Mouse (Mus musculus) midbrain, embryonic 11.5 days (tissue): Measurements from ENCODE around the gene Ctxn1. TPM values are rescaled to one million over a fixed set of nuclear protein-coding genes. Genes with fewer than 3 reads are reported as not detected.
"Not testable (repeated sequence)": the region's sequence is repeated elsewhere in the genome, so short reads cannot be mapped to it uniquely, and the experiment has no call there.

Experiments
- ATAC-seq: fragments of 200-750 bp; cut with Nextera tagmentation; 2 replicates; pipeline ENCODE4 v1.8.0; 2017; ENCODE audit warnings: moderate TSS enrichment, moderate library complexity; ENCODE audit not compliant: low FRiP score
- DNase-seq: peaks from one replicate; pipeline ENCODE4 v3.0.0; 2015; ENCODE audit warnings: low spot score; ENCODE audit errors: missing footprints
- H3K27ac ChIP-seq: fragments of 300-500 bp; sonication (generic); 2 replicates; pipeline ENCODE4 v1.5.1; 2014; ENCODE audit warnings: low read depth, low read length
- H3K27me3 ChIP-seq: fragments of 300-500 bp; sonication (generic); 2 replicates; pipeline ENCODE4 v1.6.1; 2014; ENCODE audit warnings: mild to moderate bottlenecking, low read length, moderate library complexity, mixed read lengths; ENCODE audit not compliant: control insufficient read depth, insufficient read depth
- H3K36me3 ChIP-seq: fragments of 300-500 bp; sonication (generic); 2 replicates; pipeline ENCODE4 v1.6.1; 2014; ENCODE audit warnings: mild to moderate bottlenecking, low read length, moderate library complexity, mixed read lengths; ENCODE audit not compliant: control insufficient read depth, insufficient read depth
- H3K4me1 ChIP-seq: fragments of 300-500 bp; sonication (generic); 2 replicates; pipeline ENCODE4 v1.6.1; 2014; ENCODE audit warnings: low read length; ENCODE audit not compliant: control insufficient read depth, insufficient read depth
- H3K4me2 ChIP-seq: fragments of 300-500 bp; sonication (generic); 2 replicates; pipeline ENCODE4 v1.6.1; 2014; ENCODE audit warnings: mild to moderate bottlenecking, moderate library complexity
- H3K4me3 ChIP-seq: fragments of 300-500 bp; sonication (generic); 2 replicates; pipeline ENCODE4 v1.5.1; 2014; ENCODE audit warnings: low read depth, low read length
- H3K9ac ChIP-seq: fragments of 300-500 bp; sonication (generic); 2 replicates; pipeline ENCODE4 v1.6.1; 2014; ENCODE audit warnings: low read length
- H3K9me3 ChIP-seq: fragments of 300-500 bp; sonication (generic); 2 replicates; pipeline ENCODE4 v1.6.1; 2016; ENCODE audit warnings: low read length; ENCODE audit not compliant: control insufficient read depth
- WGBS: fragments of 180-500 bp; shearing (Covaris S2); extraction: QIAGEN DNeasy Blood & Tissue Kit; methylation state at CpG from one replicate; pipeline ENCODE4 v1.1.7; 2014; 5-methylcytosine and 5-hydroxymethylcytosine counted together
- polyA plus RNA-seq: library from polyadenylated mRNA; unstranded; fragments of >200 nt; fragmentation: Nextera tagmentation; extraction: Ambion mirVana; gene quantifications from 2 replicates; pipeline ENCODE4 v1.2.1, GENCODE M21; 2014

The Ctxn1 gene
- polyA plus RNA-seq, 1 experiment from 2014 or later, result 110 TPM

GRCm38 (mm10) chr8:4265160-4265914 lies 6.3 kb upstream of the Ctxn1 start:
- no peak overlapping the region for H3K9ac ChIP-seq
- DNase-seq (peak; percentile 8), ATAC-seq (no peak)
- H3K4me2 ChIP-seq, result no peak overlapping the region
- H3K4me3 ChIP-seq, result no peak overlapping the region
- WGBS, result 93% methylated on average over 15 of the region's 15 CpGs
- no peak overlapping the region for H3K27ac ChIP-seq
- peaks cover 21% of the 10 kb centered on the region for H3K36me3 ChIP-seq
- H3K9me3 ChIP-seq, result no peaks in the 10 kb centered on the region
- H3K27me3 ChIP-seq, result no peaks in the 10 kb centered on the region
- H3K4me1 ChIP-seq, result no peaks in the 10 kb centered on the region

GRCm38 (mm10) chr8:4263105-4263791 lies 4.2 kb upstream of the Ctxn1 start:
- no peak for ATAC-seq
- no peak for DNase-seq
- no peaks in the 10 kb centered on the region for H3K27me3 ChIP-seq
- no peak overlapping the region for H3K4me2 ChIP-seq
- H3K36me3 ChIP-seq, result peaks cover 18% of the 10 kb centered on the region
- WGBS, result 84% methylated on average over 8 of the region's 8 CpGs
- H3K9me3 ChIP-seq, result no peaks in the 10 kb centered on the region
- H3K27ac ChIP-seq, result no peak overlapping the region
- H3K4me3 ChIP-seq, result no peak overlapping the region
- H3K4me1 ChIP-seq, result peaks cover 7% of the 10 kb centered on the region
- H3K9ac ChIP-seq, result no peak overlapping the region

- Histone ChIP-seq H3K36me3 (peaks cover 14% of the 10 kb centered on the region; the same call in 1 of the 2 replicates), H3K27me3 (no peaks in the 10 kb centered on the region), H3K4me2 (no peak overlapping the region), H3K9ac (no peak overlapping the region; the same call in 1 of the 2 replicates), H3K4me1 (peaks cover 17% of the 10 kb centered on the region), H3K27ac (peak overlapping the region; percentile 92), H3K4me3 (no peak overlapping the region), H3K9me3 (no peaks in the 10 kb centered on the region)
- WGBS, result 84% methylated on average over 4 of the region's 4 CpGs
- ATAC-seq, result no peak
- DNase-seq, result peak; percentile 76
These were observed 714 bp upstream of the Ctxn1 start for GRCm38 (mm10) chr8:4259805-4260170.

- peak overlapping the region; percentile 69 for H3K4me2 ChIP-seq
- H3K4me3 ChIP-seq, result peak overlapping the region; percentile 87
- H3K36me3 ChIP-seq, result peaks cover 11% of the 10 kb centered on the region; the same call in 1 of the 2 replicates
- H3K27ac ChIP-seq, result peak overlapping the region; percentile 92
- DNase-seq (no peak), ATAC-seq (peak; percentile 84)
- H3K27me3 ChIP-seq, result no peaks in the 10 kb centered on the region
- H3K9me3 ChIP-seq, result no peaks in the 10 kb centered on the region
- H3K4me1 ChIP-seq, result peaks cover 22% of the 10 kb centered on the region
- WGBS, result under 1% methylated on average over 28 of the region's 32 CpGs
- peak overlapping the region; percentile 96 for H3K9ac ChIP-seq
These were observed 396 bp downstream of the Ctxn1 start for GRCm38 (mm10) chr8:4258678-4259077.

- H3K4me3 ChIP-seq, result peak overlapping the region; percentile 87
- H3K9me3 ChIP-seq, result no peaks in the 10 kb centered on the region
- H3K4me1 ChIP-seq, result peaks cover 22% of the 10 kb centered on the region
- peak overlapping the region; percentile 69 for H3K4me2 ChIP-seq
- WGBS, result 3% methylated on average over 35 of the region's 35 CpGs
- no peaks in the 10 kb centered on the region for H3K27me3 ChIP-seq
- ATAC-seq (peak; percentile 75), DNase-seq (peak; percentile 99)
- peaks cover 11% of the 10 kb centered on the region; the same call in 1 of the 2 replicates for H3K36me3 ChIP-seq
- H3K27ac ChIP-seq, result peak overlapping the region; percentile 92
- H3K9ac ChIP-seq, result peak overlapping the region; percentile 96
These were observed 841 bp downstream of the Ctxn1 start for GRCm38 (mm10) chr8:4258233-4258632.

- no peaks in the 10 kb centered on the region for H3K27me3 ChIP-seq
- peaks cover 25% of the 10 kb centered on the region for H3K4me1 ChIP-seq
- no peak overlapping the region for H3K4me3 ChIP-seq
- no peak overlapping the region for H3K27ac ChIP-seq
- 84% methylated on average over 4 of the region's 4 CpGs for WGBS
- H3K9me3 ChIP-seq, result no peaks in the 10 kb centered on the region
- peaks cover 11% of the 10 kb centered on the region; the same call in 1 of the 2 replicates for H3K36me3 ChIP-seq
- ATAC-seq (no peak), DNase-seq (no peak)
- peak overlapping the region; percentile 69 for H3K4me2 ChIP-seq
- peak overlapping the region; percentile 96; the same call in 1 of the 2 replicates for H3K9ac ChIP-seq
These were observed 1.7 kb downstream of the Ctxn1 start for GRCm38 (mm10) chr8:4257350-4257749.

- Histone ChIP-seq H3K36me3 (peaks cover 9% of the 10 kb centered on the region; the same call in 1 of the 2 replicates), H3K9me3 (no peaks in the 10 kb centered on the region), H3K4me2 (peak overlapping the region; percentile 69; the same call in 1 of the 2 replicates), H3K27me3 (no peaks in the 10 kb centered on the region), H3K27ac (no peak overlapping the region), H3K9ac (peak overlapping the region; percentile 20; the same call in 1 of the 2 replicates), H3K4me3 (no peak overlapping the region), H3K4me1 (peaks cover 26% of the 10 kb centered on the region)
- no peak for ATAC-seq
- DNase-seq, result no peak
- WGBS, result 75% methylated on average over 4 of the region's 4 CpGs
These were observed 2.2 kb downstream of the Ctxn1 start for GRCm38 (mm10) chr8:4256911-4257310.

- H3K4me3 ChIP-seq, H3K27ac ChIP-seq, H3K9ac ChIP-seq, H3K27me3 ChIP-seq, ATAC-seq, H3K9me3 ChIP-seq, DNase-seq, H3K36me3 ChIP-seq, H3K4me2 ChIP-seq: not testable (repeated sequence)
- 93% methylated on average over 7 of the region's 7 CpGs for WGBS
- H3K4me1 ChIP-seq, result peaks cover 28% of the 10 kb centered on the region
These were observed 3.6 kb downstream of the Ctxn1 start for GRCm38 (mm10) chr8:4255471-4255870.

- Histone ChIP-seq H3K36me3 (peaks cover 9% of the 10 kb centered on the region; the same call in 1 of the 2 replicates), H3K9me3 (no peaks in the 10 kb centered on the region), H3K4me2 (peak overlapping the region; percentile 71), H3K9ac (0 out of 2 replicates have a peak overlapping the region, but pooled peaks have one; percentile 12), H3K27me3 (peaks cover 4% of the 10 kb centered on the region; the same call in 1 of the 2 replicates), H3K4me3 (no peak overlapping the region), H3K4me1 (peaks cover 24% of the 10 kb centered on the region), H3K27ac (no peak overlapping the region)
- no peak for ATAC-seq
- 55% methylated on average over 6 of the region's 6 CpGs for WGBS
- no peak for DNase-seq
These were observed 5.1 kb downstream of the Ctxn1 start for GRCm38 (mm10) chr8:4254001-4254400.
